Comparison of ENCODE assay signal across 7 mouse cellular contexts in the genomic region with DNA sequence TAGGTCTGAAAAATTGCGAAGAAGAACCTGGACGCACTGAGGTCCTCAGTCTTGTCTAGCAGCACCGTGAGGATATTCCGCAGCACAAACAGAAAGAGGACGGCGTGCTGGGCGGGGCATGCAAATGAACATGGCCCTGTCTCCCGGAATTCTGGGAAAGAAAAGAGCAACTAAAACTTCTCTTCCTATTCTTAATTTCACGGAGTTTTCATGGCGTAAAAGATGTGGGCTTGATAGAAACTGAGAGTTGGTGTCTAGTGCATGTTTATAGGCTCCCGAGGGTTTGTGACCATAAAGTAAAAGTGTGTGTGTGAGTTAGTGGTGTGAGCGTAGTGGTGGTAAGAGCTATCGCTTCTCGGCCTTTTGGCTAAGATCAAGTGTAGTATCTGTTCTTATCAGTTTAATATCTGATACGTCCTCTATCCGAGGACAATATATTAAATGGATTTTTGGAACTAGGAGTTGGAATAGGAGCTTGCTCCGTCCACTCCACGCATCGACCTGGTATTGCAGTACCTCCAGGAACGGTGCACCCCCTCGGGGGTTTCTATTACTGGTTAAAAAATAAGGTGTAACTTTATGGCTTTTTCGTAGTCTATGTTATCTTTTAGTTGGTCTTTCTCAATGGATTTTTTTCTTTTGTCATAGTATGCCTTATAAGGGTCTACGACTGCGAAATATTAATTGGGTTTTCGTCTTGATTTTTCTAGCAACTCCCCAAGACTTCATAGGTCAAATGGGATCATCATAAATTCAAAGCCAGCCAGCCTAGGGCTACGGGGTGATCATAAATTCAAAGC. TPM values are rescaled to one million over a fixed set of nuclear protein-coding genes. Genes with fewer than 3 reads are reported as not detected.
DNase-seq lines count a peak whose midpoint lies in the region; ATAC-seq lines count a peak whose summit lies in the region.

No protein-coding gene starts in this region.

- intact Hi-C loops in gastrocnemius, postnatal 14 days (cut with DNase I; ENCODE audit: low total_unique reads): no loop called here
- intact Hi-C loops in left cerebral cortex, postnatal 14 days (cut with DNase I): no loop called here

- H3K27me3 ChIP-seq in intestine, embryonic 14.5 days (replicated peaks; ENCODE audit: control insufficient read depth, insufficient read depth, low read length): no peaks in the 10 kb centered on the region

- WGBS in intestine, embryonic 14.5 days: under 1% methylated on average over 25 of the region's 26 CpGs

- DNase-seq in adrenal gland, adult (ENCODE audit: inconsistent age in 2 of 2, low spot score in 1 of 2): peak; percentile 82 to 97
- peak; percentile 90 for DNase-seq in embryo, embryonic 10.5 days (ENCODE audit: low spot score)
- DNase-seq in gastrocnemius, postnatal 14 days: peak; percentile 74
- DNase-seq in intestine, embryonic 14.5 days (ENCODE audit: low spot score): peak; percentile 90
- DNase-seq in left cerebral cortex, postnatal 14 days (ENCODE audit: low spot score in 2 of 2): peak; percentile 73 to 87
- DNase-seq in mesoderm, embryonic 11.5 days (ENCODE audit: low read depth, low spot score): peak; percentile 86
- DNase-seq in right cerebral cortex, postnatal 36 days (ENCODE audit: low spot score in 2 of 2): peak; percentile 63 to 71

- H3K4me2 ChIP-seq in intestine, embryonic 14.5 days (ENCODE audit: low read length): peak overlapping the region; percentile 70

- peak overlapping the region; percentile 90 for H3K27ac ChIP-seq in intestine, embryonic 14.5 days (ENCODE audit: low read depth)

- peak overlapping the region; percentile 80 for H3K9ac ChIP-seq in intestine, embryonic 14.5 days (ENCODE audit: low read length)

- no peaks in the 10 kb centered on the region for H3K9me3 ChIP-seq in intestine, embryonic 14.5 days (ENCODE audit: control insufficient read depth, low read length)

- H3K4me1 ChIP-seq in intestine, embryonic 14.5 days (replicated peaks; ENCODE audit: control insufficient read depth, insufficient read depth, low read length): no peaks in the 10 kb centered on the region

- H3K4me3 ChIP-seq in intestine, embryonic 14.5 days (ENCODE audit: low read depth, low read length): peak overlapping the region; percentile 54

- ATAC-seq in intestine, embryonic 14.5 days (replicated peaks; ENCODE audit: low FRiP score, low TSS enrichment, low read depth): peak; percentile 87

- H3K36me3 ChIP-seq in intestine, embryonic 14.5 days (ENCODE audit: control insufficient read depth, insufficient read depth, low read length): no peaks in the 10 kb centered on the region

RNA-seq across cellular contexts. Expression of a gene that starts 15.2 kb away (rescaled TPM):
- not detected for total RNA-seq in gastrocnemius, postnatal 14 days (2021)
- 0.08 and 0.14 TPM in 2 replicates for polyA plus RNA-seq in intestine, embryonic 14.5 days (2014; fragmentation: Nextera tagmentation; extraction: Ambion mirVana)
- total RNA-seq in left cerebral cortex, postnatal 14 days (2021): not detected

RNA-seq across cellular contexts. Expression of a gene that starts 27.5 kb away (rescaled TPM):
- 10 to 100 TPM; 34.3 to 35.7 TPM for total RNA-seq in gastrocnemius, postnatal 14 days (2021)
- polyA plus RNA-seq in intestine, embryonic 14.5 days (2014; fragmentation: Nextera tagmentation; extraction: Ambion mirVana): 65.1 and 68.2 TPM in 2 replicates
- total RNA-seq in left cerebral cortex, postnatal 14 days (2021): 100 to 1,000 TPM; 304 to 324 TPM

RNA-seq across cellular contexts. Expression of a gene that starts 31.0 kb away (rescaled TPM):
- 10 to 100 TPM; 11.1 to 13.8 TPM for total RNA-seq in gastrocnemius, postnatal 14 days (2021)
- 15.5 and 17.3 TPM in 2 replicates for polyA plus RNA-seq in intestine, embryonic 14.5 days (2014; fragmentation: Nextera tagmentation; extraction: Ambion mirVana)
- 10 to 100 TPM in 1 of 2 experiments, 1 to 10 TPM in 1; 9.7 to 11.1 TPM for total RNA-seq in left cerebral cortex, postnatal 14 days (2021)

Comparison
In these comparisons a context has a peak if more than half of its experiments do, and no peak if none do; other contexts are left out.
1. Peak in every context shown above with its lines: DNase-seq, ATAC-seq, H3K4me3 ChIP-seq and H3K27ac ChIP-seq.
2. RNA of a gene that starts 27.5 kb away (total RNA-seq): 304 to 324 TPM in left cerebral cortex, postnatal 14 days; 34.3 to 35.7 TPM in gastrocnemius, postnatal 14 days; every median in the first group is over 4 times any median in the second.